Mouse (Mus musculus): ENCODE data around the gene Cabp2. TPM values are rescaled to one million over a fixed set of nuclear protein-coding genes. Genes with fewer than 3 reads are reported as not detected.

Cabp2 gene
- polyA plus RNA-seq, 1 experiment from 2014 or later: not detected

- Histone ChIP-seq H3K4me2 (ENCODE audit: low read length) (no peak overlapping the region), H3K9me3 (ENCODE audit: control insufficient read depth, low read length) (no peaks in the 10 kb centered on the region), H3K4me1 (ENCODE audit: control insufficient read depth in 2 of 2, insufficient read depth in 2 of 2, low read length in 2 of 2) (no peaks in the 10 kb centered on the region), H3K9ac (ENCODE audit: low read length) (no peak overlapping the region), H3K4me3 (ENCODE audit: control insufficient read depth in 1 of 2, insufficient read depth in 1 of 2, low read depth in 1 of 2, low read length in 2 of 2) (no peak overlapping the region), H3K27me3 (ENCODE audit: control insufficient read depth, insufficient read depth, low read length) (no peaks in the 10 kb centered on the region), H3K27ac (replicated peaks in 1 of 2; ENCODE audit: control insufficient read depth in 1 of 2, insufficient read depth in 1 of 2, low read depth in 2 of 2, low read length in 2 of 2) (no peak overlapping the region), H3K36me3 (ENCODE audit: control insufficient read depth, insufficient read depth, low read length) (no peaks in the 10 kb centered on the region)
- no peak for ATAC-seq (ENCODE audit: insufficient number of reproducible peaks, insufficient read depth, low FRiP score, low read depth)
- 91% methylated on average over 6 of the region's 6 CpGs for WGBS
Measured at GRCm38 (mm10) chr19:4071406-4071805, 10.0 kb upstream of the Cabp2 start.

- H3K27ac ChIP-seq (replicated peaks in 1 of 2; ENCODE audit: control insufficient read depth in 1 of 2, insufficient read depth in 1 of 2, low read depth in 2 of 2, low read length in 2 of 2): no peak overlapping the region
- no peak overlapping the region for H3K4me2 ChIP-seq (ENCODE audit: low read length)
- WGBS: 82% methylated on average over 6 of the region's 6 CpGs
- H3K4me1 ChIP-seq (ENCODE audit: control insufficient read depth in 2 of 2, insufficient read depth in 2 of 2, low read length in 2 of 2): no peaks in the 10 kb centered on the region
- no peak overlapping the region for H3K9ac ChIP-seq (ENCODE audit: low read length)
- H3K27me3 ChIP-seq (ENCODE audit: control insufficient read depth, insufficient read depth, low read length): no peaks in the 10 kb centered on the region
- ATAC-seq (ENCODE audit: insufficient number of reproducible peaks, insufficient read depth, low FRiP score, low read depth): no peak
- H3K9me3 ChIP-seq (ENCODE audit: control insufficient read depth, low read length): no peaks in the 10 kb centered on the region
- no peak overlapping the region for H3K4me3 ChIP-seq (ENCODE audit: control insufficient read depth in 1 of 2, insufficient read depth in 1 of 2, low read depth in 1 of 2, low read length in 2 of 2)
- no peaks in the 10 kb centered on the region for H3K36me3 ChIP-seq (ENCODE audit: control insufficient read depth, insufficient read depth, low read length)
Measured at GRCm38 (mm10) chr19:4072706-4073424, 8.5 kb upstream of the Cabp2 start.

GRCm38 (mm10) chr19:4075531-4075930 lies 5.8 kb upstream of the Cabp2 start:
- no peak overlapping the region for H3K4me2 ChIP-seq (ENCODE audit: low read length)
- H3K4me3 ChIP-seq (ENCODE audit: control insufficient read depth in 1 of 2, insufficient read depth in 1 of 2, low read depth in 1 of 2, low read length in 2 of 2): no peak overlapping the region
- no peak overlapping the region for H3K27ac ChIP-seq (replicated peaks in 1 of 2; ENCODE audit: control insufficient read depth in 1 of 2, insufficient read depth in 1 of 2, low read depth in 2 of 2, low read length in 2 of 2)
- no peak for ATAC-seq (ENCODE audit: insufficient number of reproducible peaks, insufficient read depth, low FRiP score, low read depth)
- H3K4me1 ChIP-seq (ENCODE audit: control insufficient read depth in 2 of 2, insufficient read depth in 2 of 2, low read length in 2 of 2): no peaks in the 10 kb centered on the region
- WGBS: 88% methylated on average over 1 of the region's 1 CpGs
- no peaks in the 10 kb centered on the region for H3K27me3 ChIP-seq (ENCODE audit: control insufficient read depth, insufficient read depth, low read length)
- no peaks in the 10 kb centered on the region for H3K9me3 ChIP-seq (ENCODE audit: control insufficient read depth, low read length)
- H3K36me3 ChIP-seq (ENCODE audit: control insufficient read depth, insufficient read depth, low read length): no peaks in the 10 kb centered on the region
- no peak overlapping the region for H3K9ac ChIP-seq (ENCODE audit: low read length)

GRCm38 (mm10) chr19:4079594-4079993 lies 1.8 kb upstream of the Cabp2 start:
- H3K27me3 ChIP-seq (ENCODE audit: control insufficient read depth, insufficient read depth, low read length): 0 out of 2 replicates have a peak, but pooled peaks cover 5% of the 10 kb centered on the region
- no peaks in the 10 kb centered on the region for H3K9me3 ChIP-seq (ENCODE audit: control insufficient read depth, low read length)
- H3K4me3 ChIP-seq (ENCODE audit: control insufficient read depth in 1 of 2, insufficient read depth in 1 of 2, low read depth in 1 of 2, low read length in 2 of 2): no peak overlapping the region
- no peak for ATAC-seq (ENCODE audit: insufficient number of reproducible peaks, insufficient read depth, low FRiP score, low read depth)
- 60% methylated on average over 1 of the region's 1 CpGs for WGBS
- no peaks in the 10 kb centered on the region for H3K4me1 ChIP-seq (ENCODE audit: control insufficient read depth in 2 of 2, insufficient read depth in 2 of 2, low read length in 2 of 2)
- no peak overlapping the region for H3K27ac ChIP-seq (replicated peaks in 1 of 2; ENCODE audit: control insufficient read depth in 1 of 2, insufficient read depth in 1 of 2, low read depth in 2 of 2, low read length in 2 of 2)
- H3K36me3 ChIP-seq (ENCODE audit: control insufficient read depth, insufficient read depth, low read length): no peaks in the 10 kb centered on the region
- H3K4me2 ChIP-seq (ENCODE audit: low read length): no peak overlapping the region
- no peak overlapping the region for H3K9ac ChIP-seq (ENCODE audit: low read length)

- Histone ChIP-seq H3K27me3 (ENCODE audit: control insufficient read depth, insufficient read depth, low read length) (0 out of 2 replicates have a peak, but pooled peaks cover 5% of the 10 kb centered on the region), H3K9me3 (ENCODE audit: control insufficient read depth, low read length) (no peaks in the 10 kb centered on the region), H3K27ac (replicated peaks in 1 of 2; ENCODE audit: control insufficient read depth in 1 of 2, insufficient read depth in 1 of 2, low read depth in 2 of 2, low read length in 2 of 2) (no peak overlapping the region), H3K9ac (ENCODE audit: low read length) (no peak overlapping the region), H3K4me2 (ENCODE audit: low read length) (no peak overlapping the region), H3K4me1 (ENCODE audit: control insufficient read depth in 2 of 2, insufficient read depth in 2 of 2, low read length in 2 of 2) (no peaks in the 10 kb centered on the region), H3K4me3 (ENCODE audit: control insufficient read depth in 1 of 2, insufficient read depth in 1 of 2, low read depth in 1 of 2, low read length in 2 of 2) (no peak overlapping the region), H3K36me3 (ENCODE audit: control insufficient read depth, insufficient read depth, low read length) (no peaks in the 10 kb centered on the region)
- WGBS: 53% methylated on average over 8 of the region's 8 CpGs
- ATAC-seq (ENCODE audit: insufficient number of reproducible peaks, insufficient read depth, low FRiP score, low read depth): no peak
Measured at GRCm38 (mm10) chr19:4080511-4081009, 818 bp upstream of the Cabp2 start.

GRCm38 (mm10) chr19:4082219-4082965 lies 1.0 kb downstream of the Cabp2 start:
- H3K27me3 ChIP-seq (ENCODE audit: control insufficient read depth, insufficient read depth, low read length): 0 out of 2 replicates have a peak, but pooled peaks cover 5% of the 10 kb centered on the region
- no peak overlapping the region for H3K4me3 ChIP-seq (ENCODE audit: control insufficient read depth in 1 of 2, insufficient read depth in 1 of 2, low read depth in 1 of 2, low read length in 2 of 2)
- no peak for ATAC-seq (ENCODE audit: insufficient number of reproducible peaks, insufficient read depth, low FRiP score, low read depth)

GRCm38 (mm10) chr19:4083316-4083715 lies 1.9 kb downstream of the Cabp2 start:
- H3K27me3 ChIP-seq (ENCODE audit: control insufficient read depth, insufficient read depth, low read length): 0 out of 2 replicates have a peak, but pooled peaks cover 5% of the 10 kb centered on the region
- H3K4me3 ChIP-seq (ENCODE audit: control insufficient read depth in 1 of 2, insufficient read depth in 1 of 2, low read depth in 1 of 2, low read length in 2 of 2): no peak overlapping the region
- H3K27ac ChIP-seq (replicated peaks in 1 of 2; ENCODE audit: control insufficient read depth in 1 of 2, insufficient read depth in 1 of 2, low read depth in 2 of 2, low read length in 2 of 2): no peak overlapping the region
- H3K4me2 ChIP-seq (ENCODE audit: low read length): no peak overlapping the region
- no peak for ATAC-seq (ENCODE audit: insufficient number of reproducible peaks, insufficient read depth, low FRiP score, low read depth)
- no peaks in the 10 kb centered on the region for H3K9me3 ChIP-seq (ENCODE audit: control insufficient read depth, low read length)
- H3K4me1 ChIP-seq (ENCODE audit: control insufficient read depth in 2 of 2, insufficient read depth in 2 of 2, low read length in 2 of 2): peaks cover 5 to 9% of the 10 kb centered on the region in 2 experiments; a peak in 3 of 4 replicates
- H3K9ac ChIP-seq (ENCODE audit: low read length): no peak overlapping the region
- 75% methylated on average over 7 of the region's 7 CpGs for WGBS
- H3K36me3 ChIP-seq (ENCODE audit: control insufficient read depth, insufficient read depth, low read length): no peaks in the 10 kb centered on the region

More at GRCm38 (mm10) chr19:4082219-4082965, 1.0 kb downstream of the Cabp2 start:
- H3K27ac ChIP-seq (replicated peaks in 1 of 2; ENCODE audit: control insufficient read depth in 1 of 2, insufficient read depth in 1 of 2, low read depth in 2 of 2, low read length in 2 of 2): no peak overlapping the region
- peaks cover 5 to 6% of the 10 kb centered on the region in 2 experiments; a peak in 3 of 4 replicates for H3K4me1 ChIP-seq (ENCODE audit: control insufficient read depth in 2 of 2, insufficient read depth in 2 of 2, low read length in 2 of 2)
- 72% methylated on average over 11 of the region's 11 CpGs for WGBS
- H3K36me3 ChIP-seq (ENCODE audit: control insufficient read depth, insufficient read depth, low read length): no peaks in the 10 kb centered on the region
- H3K9ac ChIP-seq (ENCODE audit: low read length): no peak overlapping the region
- no peak overlapping the region for H3K4me2 ChIP-seq (ENCODE audit: low read length)
- H3K9me3 ChIP-seq (ENCODE audit: control insufficient read depth, low read length): no peaks in the 10 kb centered on the region

All from heart, embryonic 14.5 days (tissue).